Mouse (Mus musculus) common myeloid progenitor, adult 5-6 weeks (primary cell): ENCODE measurements around the gene Sgsm3. TPM values are rescaled to one million over a fixed set of nuclear protein-coding genes. Genes with fewer than 3 reads are reported as not detected.
A peak's percentile ranks its signal among the peaks of the same experiment; 100 is the strongest.
"Not testable (repeated sequence)": the region's sequence is repeated elsewhere in the genome, so short reads cannot be mapped to it uniquely, and the experiment has no call there.

Source experiments
- ATAC-seq: replicated peaks from 2 replicates; pipeline ENCODE4 v1.8.0; 2016; ENCODE audit warnings: low read depth, mild to moderate bottlenecking, moderate TSS enrichment, inconsistent platforms; ENCODE audit not compliant: poor library complexity, severe bottlenecking
- total RNA-seq: library from RNA; stranded (forward); fragments of 200-1000, 187-1606 nt; gene quantifications from 2 replicates; pipeline ENCODE4 v1.2.3, GENCODE M21; 2017

Gene Sgsm3
- 30.6 and 38.4 TPM in 2 replicates for total RNA-seq

DNA sequence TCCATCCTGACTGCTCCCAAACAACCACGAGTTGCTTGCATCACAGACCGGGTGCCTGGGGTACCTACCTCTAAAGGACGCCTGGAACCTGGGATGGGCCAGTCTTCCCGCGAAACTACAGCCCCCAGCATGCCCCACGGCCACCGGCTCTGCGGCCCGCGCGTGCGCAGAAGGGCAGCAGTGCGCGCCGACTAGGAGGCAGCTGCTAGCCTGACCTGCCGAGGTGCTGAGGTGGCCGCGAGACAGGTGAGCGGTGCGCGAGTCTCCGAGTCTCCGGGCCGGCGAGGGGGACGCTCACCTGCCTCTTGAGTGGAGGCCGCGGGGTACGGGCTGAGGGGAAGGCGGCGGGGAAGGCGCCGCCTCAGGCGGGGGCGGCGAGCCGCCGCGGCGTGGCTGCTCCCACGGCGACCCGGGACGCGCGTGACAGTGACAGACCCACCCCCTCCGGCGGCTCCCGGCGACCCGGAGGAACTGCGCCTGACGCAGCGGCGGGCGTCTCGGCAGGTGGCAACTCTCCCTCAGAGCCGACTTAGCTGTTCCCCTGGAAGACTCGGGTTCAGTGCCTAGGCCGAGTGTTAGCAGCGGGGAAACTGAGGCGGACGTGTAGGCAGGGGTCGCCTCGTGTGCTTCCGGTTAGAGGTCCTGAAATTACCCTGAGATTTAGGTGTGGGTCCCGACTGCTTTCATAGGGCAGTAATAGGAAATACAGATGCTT, at the start of gene Sgsm3:
Gene Sgsm3, plus strand, starts transcription at position 146 of the 715 bp plus-strand sequence.
- ATAC-seq: peak; percentile 88

DNA sequence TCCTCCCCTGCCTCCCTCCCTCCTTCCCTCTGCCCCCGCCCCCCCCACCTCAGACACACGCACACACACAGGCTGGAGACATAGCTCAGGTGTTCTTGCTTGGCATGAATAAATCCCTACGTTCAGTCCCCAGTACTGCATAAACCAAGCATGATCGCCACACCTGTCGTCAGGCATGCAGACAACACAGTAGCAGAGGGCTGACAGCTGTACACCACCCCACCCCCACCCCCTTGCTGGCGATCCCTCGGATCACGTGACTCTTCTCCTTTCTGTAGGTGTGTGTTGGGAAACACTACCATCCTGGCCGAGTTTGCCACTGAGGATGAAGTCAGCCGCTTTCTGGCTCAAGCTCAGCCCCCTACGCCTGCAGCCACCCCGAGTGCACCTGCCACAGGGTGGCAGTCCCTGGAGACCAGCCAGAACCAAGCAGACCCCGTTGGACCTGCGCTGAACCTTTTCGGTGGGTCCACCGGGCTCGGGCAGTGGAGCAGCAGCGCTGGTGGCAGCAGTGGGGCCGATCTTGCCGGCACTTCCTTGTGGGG, 48.7 kb upstream of the Sgsm3 start:
- ATAC-seq: no peak

- ATAC-seq: no peak
These were observed 47.5 kb upstream of the Sgsm3 start for GRCm38 (mm10) chr15:80930048-80930571.

- not testable (repeated sequence) for ATAC-seq
These were observed 46.8 kb upstream of the Sgsm3 start for GRCm38 (mm10) chr15:80930676-80931320.

DNA sequence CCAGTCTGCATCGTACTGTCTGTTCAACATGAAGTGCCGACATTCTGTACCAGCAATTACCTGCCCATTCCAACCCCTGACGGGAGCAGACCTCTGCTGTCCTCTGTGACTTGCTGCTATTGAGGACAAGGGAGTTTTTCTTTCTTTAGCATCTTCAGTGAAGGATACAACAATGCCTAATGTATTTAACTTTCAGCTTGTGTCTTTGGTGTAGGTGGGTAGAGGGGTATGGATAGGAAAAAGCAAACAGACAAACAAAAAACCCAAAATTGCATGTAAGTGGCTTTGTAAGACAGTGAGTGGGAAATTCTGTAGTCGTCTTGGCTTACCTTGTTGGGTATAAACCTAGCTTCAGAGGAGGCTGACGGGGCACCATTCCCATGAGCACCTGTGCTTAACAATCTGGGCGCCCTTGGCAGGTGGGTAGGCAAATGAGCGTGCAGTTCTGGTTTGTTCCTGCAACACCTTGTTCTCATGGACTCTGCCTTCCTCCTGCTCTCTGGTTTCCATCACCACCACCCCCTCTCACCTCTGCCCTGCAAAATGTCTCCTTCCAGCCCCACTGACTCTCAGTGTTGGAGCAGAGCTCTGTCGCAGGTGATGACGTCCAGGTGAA, 46.1 kb upstream of the Sgsm3 start:
- no peak for ATAC-seq

- no peak for ATAC-seq
These were observed 42.7 kb upstream of the Sgsm3 start for GRCm38 (mm10) chr15:80934841-80935240.

- no peak for ATAC-seq
These were observed 40.9 kb upstream of the Sgsm3 start for GRCm38 (mm10) chr15:80936686-80937085.

- no peak for ATAC-seq
These were observed 39.0 kb upstream of the Sgsm3 start for GRCm38 (mm10) chr15:80938615-80939014.

GRCm38 (mm10) chr15:80939401-80939800, 38.2 kb upstream of the Sgsm3 start:
- no peak for ATAC-seq

DNA sequence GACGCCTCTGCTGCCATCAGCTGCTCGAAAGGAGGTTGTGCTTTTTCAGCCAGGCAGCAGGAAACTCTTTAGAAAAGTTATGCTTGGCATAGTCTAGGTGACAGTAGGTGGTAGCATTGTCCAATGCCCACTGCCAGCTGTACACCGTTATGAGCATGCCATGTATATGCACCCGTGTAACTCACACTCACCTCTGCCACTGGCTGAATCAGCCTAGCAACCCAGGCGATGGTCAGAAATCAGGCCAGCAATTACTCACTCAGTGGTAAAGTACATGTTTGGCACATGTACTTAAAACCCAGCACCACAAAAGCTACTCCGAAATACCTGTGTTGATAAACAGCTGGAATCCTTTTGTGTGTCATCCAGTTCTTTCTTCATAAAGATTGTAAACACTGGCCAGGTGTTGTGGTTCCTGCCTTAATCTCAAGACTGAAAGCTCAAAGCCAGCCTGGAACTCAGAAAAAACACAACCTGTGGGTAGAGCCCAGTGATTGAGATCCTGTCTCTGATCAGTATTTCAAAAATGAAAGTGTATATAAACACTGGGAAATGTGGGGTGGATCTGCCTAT, 36.0 kb upstream of the Sgsm3 start:
- ATAC-seq: no peak

DNA sequence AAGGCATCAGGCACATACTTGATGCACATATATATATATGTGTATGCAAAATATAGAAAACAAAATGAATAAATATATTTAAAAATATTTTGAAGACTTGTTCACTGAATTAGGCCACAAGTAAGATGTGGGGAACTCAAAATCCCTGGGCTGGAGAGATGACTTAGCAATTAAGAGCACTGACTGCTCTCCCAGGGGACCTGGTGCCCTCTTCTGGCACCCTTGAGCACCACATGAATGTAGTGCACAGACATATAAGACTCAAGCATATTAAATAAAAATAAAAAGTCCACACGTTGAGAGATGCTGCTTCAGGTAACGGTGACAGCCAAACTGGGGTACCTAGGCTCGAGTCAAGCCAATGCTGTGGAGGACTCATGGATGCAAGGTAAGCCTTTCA, 31.7 kb upstream of the Sgsm3 start:
- ATAC-seq: peak; percentile 58

DNA sequence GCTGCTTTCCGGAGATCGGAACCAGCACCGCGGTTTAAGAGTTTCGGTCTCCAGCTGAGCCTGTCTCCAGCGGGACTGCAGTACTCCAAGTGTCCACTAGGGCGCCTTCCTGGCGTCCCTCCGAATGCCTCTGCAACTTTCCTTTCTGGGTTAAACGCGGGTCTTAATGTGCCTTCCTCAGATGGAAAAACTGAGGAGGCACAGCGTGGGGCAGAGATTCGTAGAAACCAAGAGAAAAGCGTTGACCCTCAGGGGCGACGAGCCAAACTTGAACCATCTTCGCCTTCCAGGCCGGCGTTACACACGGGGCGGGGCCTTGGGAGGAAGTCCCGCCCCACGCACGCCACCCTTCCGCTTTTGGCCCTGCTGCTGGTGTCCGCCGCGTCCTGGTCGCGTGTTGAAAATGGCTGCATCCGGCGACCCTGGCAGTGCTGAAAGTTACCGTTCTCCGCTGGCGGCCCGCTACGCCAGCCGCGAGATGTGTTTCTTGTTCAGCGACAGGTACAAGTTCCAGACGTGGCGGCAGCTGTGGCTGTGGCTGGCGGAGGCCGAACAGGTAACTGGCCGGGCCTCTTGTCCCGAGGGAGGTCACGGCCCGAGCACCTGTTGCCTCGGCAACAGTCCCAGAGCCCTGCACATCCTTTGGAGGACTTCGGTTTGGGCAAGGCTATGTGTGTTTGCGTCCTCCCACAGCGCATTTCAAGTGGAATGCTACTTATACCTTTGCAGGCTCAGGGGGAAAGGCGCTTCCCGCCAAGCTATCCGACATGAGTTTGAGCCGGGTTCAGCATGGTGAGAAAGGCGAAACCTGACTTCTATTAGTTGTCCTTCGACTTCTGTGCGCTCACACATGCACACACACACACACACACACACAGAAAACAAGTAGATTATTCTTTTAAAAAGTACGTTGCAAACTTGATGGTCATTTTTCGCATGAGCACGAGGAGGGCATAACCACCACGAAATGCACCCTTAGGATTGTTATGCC, 29.1 kb upstream of the Sgsm3 start, which contains the start of gene Adsl:
Gene Adsl, plus strand, starts transcription at position 346 of the 991 bp plus-strand sequence.
- ATAC-seq: peak; percentile 97

GRCm38 (mm10) chr15:80949431-80949830, 28.1 kb upstream of the Sgsm3 start:
- no peak for ATAC-seq

DNA sequence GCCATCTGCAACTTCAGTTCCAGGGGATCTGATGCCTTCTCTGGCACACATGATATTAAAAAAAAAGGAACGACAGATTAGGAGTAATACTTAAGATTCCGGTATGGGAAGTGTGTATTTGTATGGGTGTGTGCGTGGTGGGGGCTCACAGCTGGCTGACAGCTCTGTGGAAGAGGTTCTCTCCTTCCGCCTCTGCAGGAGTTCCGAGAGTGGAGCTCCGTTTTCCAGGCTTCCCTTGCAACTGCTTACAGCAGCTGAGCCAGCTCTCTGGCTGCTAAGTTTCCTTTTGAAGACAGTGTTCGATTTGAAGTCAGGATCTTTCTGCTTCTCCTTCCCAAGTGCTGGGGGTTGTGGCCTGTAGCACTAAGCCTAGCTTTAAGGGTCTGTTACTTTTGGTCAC, 27.5 kb upstream of the Sgsm3 start:
- no peak for ATAC-seq

- ATAC-seq: no peak
These were observed 23.6 kb upstream of the Sgsm3 start for GRCm38 (mm10) chr15:80953971-80954370.

GRCm38 (mm10) chr15:80954861-80955260, 22.7 kb upstream of the Sgsm3 start:
- ATAC-seq: no peak

GRCm38 (mm10) chr15:80955836-80956438, 21.6 kb upstream of the Sgsm3 start:
- ATAC-seq: no peak

DNA sequence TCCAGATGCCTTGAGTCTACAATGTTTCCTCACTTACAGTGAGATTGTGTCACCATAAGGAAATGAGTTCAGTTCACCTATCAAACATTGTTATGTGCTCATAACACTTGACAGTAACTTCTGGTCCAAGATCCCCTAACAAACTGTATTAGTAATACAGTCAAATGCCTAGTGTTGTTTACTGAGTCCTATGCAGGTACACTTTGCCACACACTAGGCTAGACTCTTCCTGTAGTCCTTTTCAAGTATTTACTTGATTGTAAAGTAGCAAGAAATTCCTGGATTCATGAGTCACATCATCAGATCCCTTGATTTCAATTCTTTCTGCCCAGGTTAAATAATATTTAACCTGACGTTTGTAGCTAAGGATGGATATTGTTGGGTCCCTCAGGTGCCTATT, 8.2 kb upstream of the Sgsm3 start:
- ATAC-seq: no peak

DNA sequence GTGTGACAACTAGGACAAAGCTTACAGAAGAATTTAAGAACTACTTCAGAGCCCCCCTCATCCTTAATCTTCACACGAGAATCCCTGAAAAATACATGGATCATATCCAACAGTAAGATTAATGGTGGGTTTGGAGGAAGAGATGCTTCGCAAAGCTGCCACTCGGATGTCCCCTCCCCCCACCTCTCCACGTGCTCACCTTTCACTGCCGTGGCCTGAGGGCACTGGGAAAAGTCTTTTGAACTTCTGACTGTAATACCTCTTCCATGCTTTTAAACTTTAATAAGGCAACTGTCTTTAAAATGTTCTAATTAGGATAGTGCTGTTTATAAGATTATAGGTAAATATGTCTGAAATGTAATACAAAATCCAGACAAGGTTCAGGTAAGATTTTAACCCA, 3.3 kb upstream of the Sgsm3 start:
- ATAC-seq: no peak
